Mouse (Mus musculus) frontal cortex, postnatal 25 days (tissue): ENCODE data around the gene Scd2.
"Not testable (repeated sequence)": the region's sequence is repeated elsewhere in the genome, so short reads cannot be mapped to it uniquely, and the experiment has no call there.

Source experiments
- DNase-seq, 2 experiments: peaks; one replicate each; pipeline ENCODE4 v3.0.0; 2022; ENCODE audit warnings: low spot score in 2 of 2

The Scd2 gene

DNA sequence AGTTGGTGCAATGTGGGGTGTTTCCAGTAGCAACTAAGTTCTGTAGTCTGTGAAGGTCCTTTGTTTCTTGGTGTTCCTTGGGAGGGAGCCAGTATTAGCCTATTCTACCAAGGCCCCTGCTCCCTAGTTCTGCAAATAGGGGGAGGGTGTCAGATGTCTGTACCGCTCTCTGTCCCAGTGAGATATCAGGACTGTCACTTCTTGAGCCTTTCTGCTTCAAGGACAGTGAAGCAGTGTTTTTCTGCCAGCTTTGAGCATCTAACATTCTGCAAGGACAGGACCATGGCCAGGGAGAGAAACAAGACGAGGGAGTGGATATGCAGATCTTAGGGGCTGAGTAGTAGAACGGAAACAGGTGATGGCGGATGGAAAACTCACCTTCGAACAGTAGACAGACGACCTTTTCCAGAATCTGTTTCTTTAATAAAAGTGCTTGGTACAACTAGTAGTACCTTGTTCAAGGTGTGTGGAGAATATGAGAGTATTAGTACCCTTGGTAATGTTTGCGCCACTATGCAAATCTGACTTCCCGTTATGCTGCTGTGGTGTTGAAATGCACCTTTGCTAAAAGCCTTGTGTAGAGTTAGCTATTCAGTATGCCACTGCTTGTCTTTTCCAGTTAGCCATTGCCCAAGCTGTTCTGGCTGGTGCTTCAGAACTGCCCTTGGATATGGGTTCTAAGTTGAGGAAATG lies 3.7 kb downstream of the Scd2 start:
- DNase-seq, result no peak

DNA sequence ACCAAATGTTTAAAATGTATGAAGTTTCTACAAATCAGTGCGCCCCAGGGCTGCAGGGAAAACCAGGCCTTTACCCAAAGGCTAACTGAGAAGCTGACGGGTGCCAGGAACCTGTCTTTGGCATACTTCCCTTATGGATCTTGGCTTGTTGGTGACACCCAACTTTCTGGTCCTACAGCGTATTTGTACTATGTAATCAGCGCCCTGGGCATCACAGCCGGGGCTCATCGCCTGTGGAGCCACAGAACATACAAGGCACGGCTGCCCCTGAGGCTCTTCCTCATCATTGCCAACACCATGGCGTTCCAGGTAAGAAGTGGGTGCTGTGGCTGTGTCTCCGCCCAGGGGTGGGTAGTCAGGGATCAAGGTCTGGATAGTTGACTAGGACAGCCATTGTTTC lies 4.4 kb downstream of the Scd2 start:
- no peak for DNase-seq

DNA sequence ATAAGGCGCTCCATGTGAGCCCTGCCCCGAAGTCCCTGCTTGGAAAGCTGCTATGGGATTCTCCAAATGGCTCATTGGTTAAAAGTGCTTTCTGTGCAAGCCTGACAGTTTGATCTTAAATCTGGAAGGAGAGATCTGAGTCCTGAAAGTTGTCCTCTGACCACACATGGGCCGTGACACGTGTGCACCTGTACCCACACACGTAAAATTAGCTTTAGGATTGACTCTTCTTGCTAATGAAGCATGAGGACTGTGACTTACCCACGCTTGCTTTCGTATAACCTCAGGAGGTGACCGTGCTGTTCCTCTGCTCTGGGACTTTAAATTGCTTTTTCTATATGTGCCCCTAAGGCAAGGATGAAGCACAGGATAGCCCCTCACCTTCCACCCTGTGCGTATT lies 5.6 kb downstream of the Scd2 start:
- DNase-seq, result no peak

DNA sequence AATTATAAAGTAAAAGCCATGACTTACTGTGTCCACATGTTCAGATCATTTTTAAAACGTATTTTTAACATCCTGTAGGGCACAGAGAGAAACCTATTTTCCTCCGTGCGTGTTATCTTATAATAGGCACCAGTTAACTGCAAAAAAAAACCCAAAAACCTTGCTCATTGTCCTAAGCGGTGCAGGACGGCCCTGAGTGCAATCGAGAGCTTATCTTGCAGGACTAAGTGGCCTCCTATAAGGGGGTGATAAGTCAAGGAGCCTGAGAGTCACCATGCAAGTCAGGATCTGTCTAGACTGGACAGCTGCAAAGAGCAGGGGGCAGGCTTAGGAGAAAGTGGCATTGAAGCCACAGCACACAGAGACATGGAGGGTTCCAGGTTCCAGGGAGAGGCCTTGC lies 6.4 kb downstream of the Scd2 start:
- DNase-seq, result no peak

DNA sequence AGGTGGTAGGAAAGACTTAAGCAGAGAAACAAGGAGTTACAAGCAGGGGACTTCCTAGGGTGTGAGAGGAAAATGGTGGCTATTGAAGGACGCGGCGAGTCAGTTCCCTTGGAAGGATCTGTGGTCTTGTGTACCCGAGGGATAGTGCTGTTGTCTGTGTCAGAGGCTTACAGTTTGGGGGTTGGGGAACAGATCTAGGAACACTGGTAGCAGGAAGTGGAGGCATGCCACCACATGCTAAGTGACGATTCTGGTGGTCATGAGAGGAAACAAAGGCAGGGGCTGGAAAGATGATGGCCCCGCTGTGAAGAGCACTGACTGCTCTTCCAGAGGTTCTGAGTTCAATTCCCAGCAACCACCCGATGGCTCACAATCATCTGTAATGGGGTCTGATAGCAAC lies 7.0 kb downstream of the Scd2 start:
- DNase-seq, result no peak

DNA sequence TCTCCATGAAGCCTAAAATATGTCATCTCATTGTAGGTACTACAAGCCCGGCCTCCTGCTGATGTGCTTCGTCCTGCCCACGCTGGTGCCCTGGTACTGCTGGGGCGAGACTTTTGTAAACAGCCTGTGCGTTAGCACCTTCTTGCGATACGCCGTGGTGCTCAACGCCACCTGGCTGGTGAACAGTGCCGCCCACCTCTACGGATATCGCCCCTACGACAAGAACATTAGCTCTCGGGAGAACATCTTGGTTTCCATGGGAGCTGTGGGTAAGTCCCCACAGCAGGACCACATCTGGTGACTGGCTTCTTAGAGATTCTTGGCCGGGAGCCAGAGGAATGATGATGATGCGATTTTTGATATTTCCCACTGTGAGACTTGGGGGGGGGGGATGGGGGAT lies 7.7 kb downstream of the Scd2 start:
- DNase-seq, result no peak

DNA sequence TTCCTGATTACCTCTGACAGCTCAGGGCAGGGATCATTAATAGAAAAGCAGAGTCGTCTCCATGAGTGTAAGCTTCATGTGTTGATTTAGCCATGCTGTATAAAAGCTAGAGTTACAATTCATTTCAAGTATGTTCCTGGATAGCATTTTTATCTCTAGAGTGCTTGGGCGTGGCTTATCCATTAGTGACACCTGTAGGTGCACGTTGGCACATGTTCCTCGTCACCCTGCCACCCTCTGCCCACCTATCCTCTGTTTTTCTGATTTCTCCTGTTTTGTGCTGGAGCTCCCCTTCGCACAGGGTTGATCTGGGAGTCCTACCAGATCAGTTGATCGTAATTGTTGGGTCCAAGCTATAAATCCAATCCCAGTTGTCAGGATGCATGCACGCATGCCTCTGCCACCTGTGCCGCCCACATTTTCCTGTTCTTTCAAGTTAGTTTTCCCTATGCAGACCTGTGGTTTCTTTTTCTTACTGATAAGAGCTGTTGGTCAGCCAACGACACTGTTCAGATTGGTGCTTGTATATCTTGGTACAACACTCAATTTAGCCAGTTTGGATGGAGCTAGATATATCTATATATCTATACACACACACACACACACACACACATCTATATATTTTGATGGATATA lies 8.3 kb downstream of the Scd2 start:
- DNase-seq, result no peak

DNA sequence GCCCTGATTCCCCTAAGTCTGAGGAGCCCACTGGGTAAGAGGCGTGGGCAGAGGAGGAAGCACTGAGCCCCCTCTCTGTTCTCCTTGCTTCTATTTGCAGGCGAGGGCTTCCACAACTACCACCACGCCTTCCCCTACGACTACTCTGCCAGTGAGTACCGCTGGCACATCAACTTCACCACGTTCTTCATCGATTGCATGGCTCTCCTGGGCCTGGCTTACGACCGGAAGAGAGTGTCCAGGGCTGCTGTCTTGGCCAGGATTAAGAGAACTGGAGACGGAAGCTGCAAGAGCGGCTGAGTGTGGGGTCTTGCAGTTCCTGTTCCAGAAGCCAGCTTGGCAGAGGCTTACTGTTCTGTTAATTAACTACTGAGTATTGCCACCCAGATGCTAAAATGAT lies 9.4 kb downstream of the Scd2 start:
- peak in 1 of 2 experiments; percentile 24 for DNase-seq

DNA sequence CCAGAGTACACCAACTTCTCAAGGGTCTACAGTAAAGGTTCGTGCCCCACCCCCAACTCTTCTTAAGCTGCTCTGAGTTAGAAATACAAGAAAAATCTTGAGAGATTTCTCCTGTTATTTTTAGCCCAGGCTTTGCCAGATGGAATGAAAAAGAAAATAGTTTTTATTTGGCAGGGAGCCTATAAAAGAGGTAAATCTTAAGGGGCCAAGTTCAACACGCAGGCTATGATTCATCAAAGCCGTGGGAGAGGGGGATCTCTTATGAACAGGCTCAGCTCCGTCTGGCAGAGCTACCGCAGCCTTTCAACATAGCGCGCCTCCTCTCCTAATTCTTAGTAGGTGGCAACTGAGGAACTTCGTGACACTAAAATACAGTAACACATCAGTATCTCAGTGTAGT lies 10.0 kb downstream of the Scd2 start:
- no peak for DNase-seq

DNA sequence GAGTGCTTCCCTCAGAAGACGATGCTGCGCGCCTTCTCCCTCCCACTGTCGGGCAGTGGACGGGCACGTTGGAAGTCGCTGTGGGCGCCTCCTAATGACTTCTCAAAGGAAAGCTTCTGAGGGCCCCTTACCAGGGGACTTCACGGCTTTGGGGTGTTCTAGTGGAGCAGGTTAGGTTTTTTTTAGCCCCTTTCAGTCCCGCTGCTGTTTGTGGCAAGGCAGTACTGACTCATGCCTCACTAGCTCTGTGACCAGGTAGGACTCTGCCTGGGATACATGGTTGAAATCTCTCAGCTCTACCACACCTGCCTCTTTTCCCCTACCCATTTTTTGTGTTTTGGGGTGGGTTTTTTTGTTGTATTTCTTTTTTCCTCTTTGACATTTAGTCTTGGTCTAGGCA lies 10.9 kb downstream of the Scd2 start:
- no peak for DNase-seq

DNA sequence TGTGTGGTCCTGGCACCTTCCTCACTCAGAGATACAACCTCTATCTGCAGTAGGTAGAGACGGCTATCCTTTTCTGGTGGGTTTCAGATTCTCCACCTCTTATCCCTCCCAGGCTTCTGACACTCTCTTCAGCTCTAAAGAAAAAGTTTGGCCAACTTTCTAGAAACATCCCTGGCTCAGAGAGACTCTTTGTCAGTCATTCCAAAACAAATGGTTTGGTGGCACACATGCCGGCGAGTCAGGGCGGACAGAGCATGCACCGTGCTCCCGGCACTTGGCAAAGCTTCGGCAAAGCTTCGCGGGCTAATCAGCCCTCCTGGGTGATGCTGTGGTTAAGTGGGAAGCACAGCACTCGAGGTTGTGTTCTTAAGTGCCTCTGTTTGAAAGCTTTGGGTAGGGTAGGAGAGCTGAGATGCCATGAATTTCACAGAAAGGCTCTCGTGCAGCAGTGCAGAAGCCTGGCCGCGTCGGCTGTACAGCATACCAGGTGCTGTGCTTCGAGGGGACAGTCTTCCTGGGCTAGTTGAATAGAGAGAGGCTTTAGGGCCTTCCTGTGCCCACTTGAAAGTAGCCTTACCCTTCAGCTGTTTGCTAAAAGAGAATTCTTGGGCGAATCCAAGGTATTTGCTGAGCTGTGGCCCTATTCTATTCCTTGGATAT lies 11.5 kb downstream of the Scd2 start:
- DNase-seq, result no peak

DNA sequence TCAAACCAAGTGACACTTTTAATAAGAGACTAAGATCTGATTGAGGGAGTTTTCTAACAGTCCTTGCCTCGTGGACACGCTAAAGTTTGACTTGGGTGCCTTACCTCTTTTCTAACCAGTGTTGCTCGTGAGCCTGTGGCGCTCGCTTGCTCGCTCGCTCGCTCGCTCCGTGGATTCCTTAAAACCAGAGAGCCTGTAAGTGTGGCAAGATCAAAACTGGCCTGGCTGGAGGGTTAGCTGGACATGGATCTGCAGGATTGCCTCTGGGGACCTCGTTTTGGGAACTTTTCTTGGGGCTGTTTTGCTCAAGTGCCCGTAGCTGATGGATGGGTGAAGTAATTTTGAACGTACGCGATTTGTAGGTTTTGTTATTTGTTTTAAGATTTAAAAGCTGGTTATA lies 12.2 kb downstream of the Scd2 start:
- no peak for DNase-seq

DNA sequence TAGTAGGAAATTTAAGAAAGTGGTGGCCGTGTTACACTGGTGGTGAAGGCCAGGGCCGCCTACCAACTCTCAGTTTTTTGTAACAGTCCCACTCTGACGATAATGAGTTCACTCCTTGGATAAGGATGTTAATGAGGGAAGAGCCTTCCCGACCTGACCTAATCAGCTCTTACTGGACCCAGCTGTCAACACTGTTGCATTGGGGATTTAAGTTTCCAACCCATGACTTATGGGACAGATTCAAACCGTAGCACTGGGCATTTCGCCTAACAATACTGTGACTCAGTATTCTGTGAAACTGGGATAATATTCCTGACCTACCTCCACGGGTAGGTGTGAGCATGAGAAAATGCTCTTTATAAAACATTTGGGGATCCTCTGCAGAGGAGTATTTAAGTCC lies 12.7 kb downstream of the Scd2 start:
- no peak for DNase-seq

DNA sequence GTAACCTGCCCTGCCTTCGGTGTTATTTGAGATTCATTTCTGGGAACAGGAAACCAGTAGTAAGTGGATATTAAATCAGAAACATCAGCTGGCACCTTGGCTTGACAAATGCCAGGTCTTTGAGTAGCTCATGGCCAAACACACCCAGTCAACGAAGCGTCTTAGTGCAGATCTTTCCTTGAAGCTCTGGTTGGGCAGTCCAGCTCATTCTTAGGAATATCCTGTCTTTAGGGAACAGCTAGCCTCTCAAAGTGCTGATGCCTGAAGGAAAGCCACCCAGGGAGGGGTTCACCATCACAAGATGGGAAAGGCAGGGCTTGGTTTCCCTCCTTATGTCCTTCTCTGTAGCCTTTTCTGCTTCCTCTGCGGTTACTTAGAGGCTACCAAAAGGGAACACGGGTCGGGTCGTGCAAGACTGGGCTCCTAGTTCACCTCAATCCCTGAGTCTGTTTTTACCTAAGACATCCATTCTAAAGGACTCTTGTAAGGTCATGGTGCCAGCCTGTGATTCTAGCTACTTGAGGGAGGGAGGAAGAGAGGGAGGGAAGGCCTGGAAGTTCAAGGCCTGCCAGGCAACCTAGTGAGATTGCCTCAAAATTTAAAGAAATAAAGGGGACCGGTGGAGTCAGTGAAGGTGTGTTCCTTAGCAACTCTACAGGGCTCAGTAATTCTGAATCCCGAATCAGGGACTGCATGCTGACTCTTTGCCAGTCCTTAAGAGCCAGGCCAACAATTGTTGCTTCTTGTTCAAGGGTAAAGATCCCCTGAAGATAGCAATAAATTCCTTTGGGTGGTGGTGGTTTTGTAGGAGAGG lies 13.8 kb downstream of the Scd2 start:
- no peak for DNase-seq

DNA sequence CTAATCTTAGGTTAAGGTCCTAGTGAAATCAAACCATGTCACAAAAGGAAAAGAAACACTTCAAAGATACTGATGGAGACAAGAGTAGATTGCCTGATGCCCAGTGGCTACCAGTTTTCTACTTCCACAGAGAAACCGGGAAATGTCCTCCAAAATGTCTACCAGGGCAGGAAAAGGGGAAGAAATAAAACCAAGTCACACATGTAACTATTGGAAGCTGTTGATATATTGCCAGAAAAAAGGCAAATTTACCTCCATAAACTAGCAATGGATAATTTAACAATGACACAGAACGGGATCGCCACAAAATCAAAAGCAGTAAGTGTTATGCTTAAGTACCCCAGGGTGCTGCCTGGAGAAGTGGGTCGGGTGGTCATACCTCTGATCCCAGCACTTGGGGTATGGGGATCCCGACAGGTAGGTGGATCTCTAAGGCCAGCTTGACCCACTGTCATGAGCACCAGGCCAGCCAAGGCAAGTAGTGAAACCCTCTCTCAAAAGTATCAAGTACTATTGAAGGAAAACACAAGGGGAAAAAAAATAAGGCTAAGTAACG lies 14.5 kb downstream of the Scd2 start:
- peak in 1 of 2 experiments; percentile 3 for DNase-seq

DNA sequence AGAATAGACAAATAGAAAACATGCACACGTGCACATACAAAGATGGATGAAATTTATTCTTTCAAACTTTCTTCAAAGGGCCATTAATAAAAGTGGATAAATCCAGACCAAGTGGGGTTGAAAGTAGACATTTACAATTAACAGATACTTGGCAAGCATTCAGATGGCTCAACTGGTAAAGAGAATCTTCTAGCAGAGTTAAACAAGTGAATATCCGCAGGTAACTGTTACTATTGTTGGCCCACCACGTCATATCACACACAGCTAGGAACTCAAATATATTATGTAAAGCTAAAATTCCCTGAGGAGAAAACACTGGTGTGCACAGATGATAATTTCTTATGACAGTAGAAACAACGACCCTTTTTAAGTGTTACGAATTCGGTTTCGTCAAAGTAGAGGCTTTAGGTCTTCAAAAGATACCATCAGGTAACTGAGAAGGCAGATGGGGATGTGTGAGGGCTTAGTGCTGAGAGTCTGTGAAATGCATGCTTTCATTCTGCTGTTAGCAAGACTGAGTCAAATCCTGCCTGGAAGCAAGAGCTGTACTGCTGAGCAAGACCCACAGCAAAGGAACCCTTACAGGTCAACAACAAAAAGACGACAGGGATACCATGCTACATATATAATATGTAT lies 15.3 kb downstream of the Scd2 start:
- peak in 1 of 2 experiments; percentile 3 for DNase-seq

DNA sequence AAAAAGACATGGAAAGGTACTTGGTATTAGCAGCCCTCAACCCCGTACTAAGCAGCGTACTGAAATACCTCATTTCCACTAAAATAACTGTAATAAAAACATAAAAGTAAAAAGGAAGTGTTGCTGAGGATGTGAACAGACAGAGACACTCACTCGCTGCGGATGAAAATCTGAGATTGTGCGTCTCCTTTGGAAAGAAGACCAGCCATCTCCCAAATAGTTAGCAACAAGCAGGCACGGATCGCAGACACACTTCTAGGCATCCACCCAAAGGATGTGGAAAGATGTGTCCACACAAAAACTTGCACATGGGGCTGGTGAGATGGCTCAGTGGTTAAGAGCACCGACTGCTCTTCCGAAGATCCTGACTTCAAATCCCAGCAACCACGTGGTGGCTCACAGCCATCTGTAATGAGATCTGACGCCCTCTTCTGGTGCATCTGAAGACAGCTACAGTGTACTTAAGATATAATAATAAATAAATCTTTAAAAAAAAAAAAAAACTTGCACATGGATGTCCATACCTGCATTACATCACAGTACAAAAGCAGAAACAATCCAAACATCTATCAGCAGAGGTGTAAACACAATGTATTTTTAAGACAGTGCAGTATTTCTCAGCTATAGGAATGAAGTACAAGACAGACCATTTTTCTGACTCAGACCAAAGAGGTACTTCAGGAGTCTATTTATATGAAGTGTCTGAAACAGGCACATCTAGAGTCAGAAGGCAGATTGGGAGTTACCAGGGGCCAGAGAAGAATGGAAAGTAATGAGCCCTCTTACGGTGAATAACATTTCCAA lies 16.1 kb downstream of the Scd2 start:
- no peak for DNase-seq

DNA sequence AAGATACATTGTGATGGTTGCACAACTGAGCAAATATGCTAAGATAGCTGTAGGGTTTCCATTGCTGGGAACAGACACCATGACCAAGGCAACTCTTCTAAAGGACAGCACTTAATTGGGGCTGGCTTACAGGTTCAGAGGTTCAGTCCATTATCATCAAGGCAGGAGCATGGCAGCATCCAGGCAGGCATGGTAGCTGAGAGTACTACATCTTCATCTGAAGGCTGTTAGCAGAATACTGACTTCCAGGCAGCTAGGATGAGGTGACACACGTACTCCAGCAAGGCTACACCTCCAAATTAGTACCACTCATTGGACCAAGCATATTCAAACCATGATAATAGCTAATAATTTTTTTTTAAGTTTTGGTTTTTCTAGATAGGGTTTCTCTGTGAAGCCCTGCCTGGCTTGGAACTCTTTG lies 16.7 kb downstream of the Scd2 start:
- not testable (repeated sequence) for DNase-seq

DNA sequence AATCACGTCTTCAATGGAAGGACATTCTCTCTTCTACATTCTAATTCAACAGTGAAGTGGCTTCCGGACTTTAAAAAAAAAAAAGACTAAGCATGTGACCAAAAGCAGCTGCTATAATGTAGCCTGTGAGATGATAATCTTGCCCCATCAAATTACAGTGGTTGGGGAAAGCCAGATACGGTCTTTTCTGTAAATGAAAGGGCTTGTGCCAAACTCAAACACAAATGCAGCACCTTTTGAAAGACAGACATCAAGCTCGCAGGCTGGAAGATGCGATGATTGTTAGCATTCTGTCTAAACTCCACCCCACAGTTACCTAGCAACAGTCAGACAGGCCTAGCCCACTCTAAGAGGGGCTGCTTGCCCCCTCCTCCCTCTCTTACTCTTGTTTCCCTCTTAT lies 17.3 kb downstream of the Scd2 start:
- no peak for DNase-seq

DNA sequence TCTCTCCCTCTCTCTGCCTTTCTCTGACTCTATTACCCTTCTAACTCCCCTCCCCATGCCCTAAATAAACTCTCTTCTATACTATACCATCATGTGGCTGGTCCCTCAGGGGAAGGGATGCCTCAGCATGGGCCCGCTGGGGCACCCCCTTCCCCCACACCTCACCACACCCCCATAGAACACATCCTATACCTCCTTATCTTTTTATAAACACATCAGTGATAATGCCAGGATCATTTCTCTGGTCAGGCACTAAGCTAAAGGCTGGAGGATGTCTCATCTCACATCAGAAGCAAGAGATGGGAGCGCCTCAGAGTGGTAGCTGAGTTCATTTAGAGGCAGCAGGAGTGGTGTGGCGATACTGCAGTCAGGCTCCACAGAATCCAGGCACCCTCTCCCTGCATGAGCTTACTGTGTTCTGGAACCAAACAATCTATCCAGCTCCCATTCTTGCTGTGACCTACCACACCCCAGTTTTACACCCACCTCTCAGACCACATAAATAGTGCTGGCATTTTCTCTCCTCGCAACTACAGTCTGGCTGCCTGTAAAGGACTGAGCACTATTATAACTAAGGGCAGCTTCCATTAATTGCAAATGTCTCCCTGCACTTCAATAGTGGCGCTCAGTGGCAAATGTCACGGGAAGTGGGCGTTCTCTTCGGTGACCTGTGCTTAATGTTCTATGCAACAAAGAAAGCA lies 18.0 kb downstream of the Scd2 start:
- DNase-seq, result no peak
